Mouse (Mus musculus): ENCODE measurements at regions not wholly inside any gene's neighbourhood (a gene's known extent, or its start where the extent isn't known, plus 50 kb on each side); places are given as distances from the start of the nearest gene placed in this dataset.

DNA sequence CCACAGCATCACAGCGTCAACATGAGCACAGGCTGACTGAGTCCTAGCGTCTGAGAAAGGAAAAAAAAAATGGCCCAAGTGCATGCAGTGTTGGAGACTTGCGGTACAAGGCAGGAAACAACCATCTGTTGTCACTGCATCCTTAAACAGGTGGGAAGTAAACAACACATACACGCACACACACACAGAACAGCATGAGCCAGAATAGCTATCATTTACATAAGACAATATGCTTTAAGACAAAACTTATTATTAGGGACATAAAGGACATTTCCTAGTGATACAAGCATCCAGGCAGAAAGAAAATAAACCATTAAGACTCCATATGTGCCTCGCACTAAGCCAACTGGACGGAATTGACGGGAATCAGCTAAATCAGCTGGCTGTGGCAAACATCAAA, 203.8 kb upstream of the Trpc7 start:
- no peak overlapping the region for H3K4me3 ChIP-seq (ENCODE audit: insufficient read depth, low read depth, low read length)
- no peak overlapping the region for H3K27ac ChIP-seq (replicated peaks; ENCODE audit: insufficient read depth, low read depth, low read length)
- H3K79me2 ChIP-seq (ENCODE audit: control insufficient read depth, insufficient read depth, low read length): no peaks in the 10 kb centered on the region
- TF ChIP-seq POLR2A (IDR thresholded peaks at IDR 0.05; ENCODE audit: extremely low read depth, insufficient read depth, low read length) (no peak), CTCF (IDR thresholded peaks at IDR 0.05; ENCODE audit: low read depth, low read length) (no peak)
- no peaks in the 10 kb centered on the region for H3K4me1 ChIP-seq (ENCODE audit: control insufficient read depth, insufficient read depth, low read length)
- H3K27me3 ChIP-seq (ENCODE audit: control insufficient read depth, insufficient read depth, low read length): no peaks in the 10 kb centered on the region
- H3K9ac ChIP-seq (ENCODE audit: low read depth, low read length): no peak overlapping the region
- no peak for DNase-seq (ENCODE audit: extremely low read depth, low read depth, low spot score)
- 95% methylated on average over 7 of the region's 7 CpGs for WGBS
- H3K36me3 ChIP-seq (ENCODE audit: control insufficient read depth, insufficient read depth, low read length): no peaks in the 10 kb centered on the region

- H3K27ac ChIP-seq (replicated peaks; ENCODE audit: insufficient read depth, low read depth, low read length): no peak overlapping the region
- TF ChIP-seq POLR2A (IDR thresholded peaks at IDR 0.05; ENCODE audit: extremely low read depth, insufficient read depth, low read length): no peak
- no peak for TF ChIP-seq CTCF (IDR thresholded peaks at IDR 0.05; ENCODE audit: low read depth, low read length)
- H3K36me3 ChIP-seq (ENCODE audit: control insufficient read depth, insufficient read depth, low read length): no peaks in the 10 kb centered on the region
- no peaks in the 10 kb centered on the region for H3K79me2 ChIP-seq (ENCODE audit: control insufficient read depth, insufficient read depth, low read length)
- no peaks in the 10 kb centered on the region for H3K27me3 ChIP-seq (ENCODE audit: control insufficient read depth, insufficient read depth, low read length)
- no peak for DNase-seq (ENCODE audit: extremely low read depth, low read depth, low spot score)
- H3K4me1 ChIP-seq (ENCODE audit: control insufficient read depth, insufficient read depth, low read length): no peaks in the 10 kb centered on the region
- no peak overlapping the region for H3K9ac ChIP-seq (ENCODE audit: low read depth, low read length)
- no peak overlapping the region for H3K4me3 ChIP-seq (ENCODE audit: insufficient read depth, low read depth, low read length)
- WGBS: 87% methylated on average over 8 of the region's 8 CpGs
Measured at GRCm38 (mm10) chr13:57091886-57092285, 196.1 kb upstream of the Trpc7 start.

GRCm38 (mm10) chr13:57089381-57090075, 193.7 kb upstream of the Trpc7 start:
- WGBS: 77% methylated on average over 13 of the region's 13 CpGs
- H3K27ac ChIP-seq (replicated peaks; ENCODE audit: insufficient read depth, low read depth, low read length): no peak overlapping the region
- TF ChIP-seq CTCF (IDR thresholded peaks at IDR 0.05; ENCODE audit: low read depth, low read length) (no peak), POLR2A (IDR thresholded peaks at IDR 0.05; ENCODE audit: extremely low read depth, insufficient read depth, low read length) (no peak)
- H3K27me3 ChIP-seq (ENCODE audit: control insufficient read depth, insufficient read depth, low read length): no peaks in the 10 kb centered on the region
- no peak overlapping the region for H3K9ac ChIP-seq (ENCODE audit: low read depth, low read length)
- DNase-seq (ENCODE audit: extremely low read depth, low read depth, low spot score): no peak
- H3K36me3 ChIP-seq (ENCODE audit: control insufficient read depth, insufficient read depth, low read length): no peaks in the 10 kb centered on the region
- H3K79me2 ChIP-seq (ENCODE audit: control insufficient read depth, insufficient read depth, low read length): no peaks in the 10 kb centered on the region
- H3K4me1 ChIP-seq (ENCODE audit: control insufficient read depth, insufficient read depth, low read length): no peaks in the 10 kb centered on the region
- H3K4me3 ChIP-seq (ENCODE audit: insufficient read depth, low read depth, low read length): no peak overlapping the region

DNA sequence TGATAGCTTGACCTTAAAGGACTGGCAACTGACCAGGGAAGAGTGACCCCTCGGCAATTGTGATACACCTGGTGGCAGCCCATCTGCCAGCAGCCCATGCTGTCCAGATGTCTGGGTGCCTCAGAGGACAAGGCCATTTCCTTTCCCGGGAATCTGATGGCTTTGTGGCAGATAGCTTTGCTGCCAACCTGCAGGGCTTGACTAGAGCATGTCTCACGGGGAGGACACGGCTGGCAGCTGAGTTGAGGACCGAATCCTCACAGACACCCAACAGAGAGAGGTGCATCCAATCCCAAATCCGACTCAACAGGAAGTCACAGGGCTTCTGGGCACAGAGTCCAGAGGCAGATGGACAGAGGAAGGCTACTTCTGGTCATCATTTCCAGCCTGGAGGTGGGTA, 192.2 kb upstream of the Trpc7 start:
- no peak overlapping the region for H3K27ac ChIP-seq (replicated peaks; ENCODE audit: insufficient read depth, low read depth, low read length)
- H3K4me1 ChIP-seq (ENCODE audit: control insufficient read depth, insufficient read depth, low read length): no peaks in the 10 kb centered on the region
- no peak overlapping the region for H3K9ac ChIP-seq (ENCODE audit: low read depth, low read length)
- H3K27me3 ChIP-seq (ENCODE audit: control insufficient read depth, insufficient read depth, low read length): no peaks in the 10 kb centered on the region
- no peak for TF ChIP-seq CTCF (IDR thresholded peaks at IDR 0.05; ENCODE audit: low read depth, low read length)
- TF ChIP-seq POLR2A (IDR thresholded peaks at IDR 0.05; ENCODE audit: extremely low read depth, insufficient read depth, low read length): no peak
- H3K79me2 ChIP-seq (ENCODE audit: control insufficient read depth, insufficient read depth, low read length): no peaks in the 10 kb centered on the region
- H3K4me3 ChIP-seq (ENCODE audit: insufficient read depth, low read depth, low read length): no peak overlapping the region
- DNase-seq (ENCODE audit: extremely low read depth, low read depth, low spot score): no peak
- 82% methylated on average over 6 of the region's 6 CpGs for WGBS
- H3K36me3 ChIP-seq (ENCODE audit: control insufficient read depth, insufficient read depth, low read length): no peaks in the 10 kb centered on the region

DNA sequence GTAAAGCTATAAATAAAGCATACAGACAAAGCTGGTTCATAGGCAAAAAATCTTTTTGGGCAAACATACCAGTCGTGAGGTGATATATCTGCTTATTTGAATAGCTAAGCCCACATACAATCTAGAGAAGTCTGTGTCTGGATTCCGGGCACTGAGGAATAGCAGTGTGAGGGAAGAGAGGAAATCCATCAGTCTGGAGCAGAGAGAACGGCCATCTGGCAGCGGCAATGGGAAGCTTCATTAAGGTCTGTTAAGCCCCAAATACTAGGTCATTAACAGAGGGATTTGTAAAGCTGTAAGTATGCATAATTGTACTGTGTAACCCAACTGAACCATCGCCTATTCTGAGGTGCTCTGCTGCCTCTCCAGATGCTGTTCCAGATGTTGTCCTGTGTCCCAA, 191.6 kb upstream of the Trpc7 start:
- DNase-seq (ENCODE audit: extremely low read depth, low read depth, low spot score): no peak
- Histone ChIP-seq H3K79me2 (ENCODE audit: control insufficient read depth, insufficient read depth, low read length) (no peaks in the 10 kb centered on the region), H3K36me3 (ENCODE audit: control insufficient read depth, insufficient read depth, low read length) (no peaks in the 10 kb centered on the region), H3K27me3 (ENCODE audit: control insufficient read depth, insufficient read depth, low read length) (no peaks in the 10 kb centered on the region), H3K9ac (ENCODE audit: low read depth, low read length) (no peak overlapping the region), H3K27ac (replicated peaks; ENCODE audit: insufficient read depth, low read depth, low read length) (no peak overlapping the region), H3K4me1 (ENCODE audit: control insufficient read depth, insufficient read depth, low read length) (no peaks in the 10 kb centered on the region), H3K4me3 (ENCODE audit: insufficient read depth, low read depth, low read length) (no peak overlapping the region)
- 83% methylated on average over 5 of the region's 5 CpGs for WGBS
- no peak for TF ChIP-seq CTCF (IDR thresholded peaks at IDR 0.05; ENCODE audit: low read depth, low read length)
- no peak for TF ChIP-seq POLR2A (IDR thresholded peaks at IDR 0.05; ENCODE audit: extremely low read depth, insufficient read depth, low read length)

DNA sequence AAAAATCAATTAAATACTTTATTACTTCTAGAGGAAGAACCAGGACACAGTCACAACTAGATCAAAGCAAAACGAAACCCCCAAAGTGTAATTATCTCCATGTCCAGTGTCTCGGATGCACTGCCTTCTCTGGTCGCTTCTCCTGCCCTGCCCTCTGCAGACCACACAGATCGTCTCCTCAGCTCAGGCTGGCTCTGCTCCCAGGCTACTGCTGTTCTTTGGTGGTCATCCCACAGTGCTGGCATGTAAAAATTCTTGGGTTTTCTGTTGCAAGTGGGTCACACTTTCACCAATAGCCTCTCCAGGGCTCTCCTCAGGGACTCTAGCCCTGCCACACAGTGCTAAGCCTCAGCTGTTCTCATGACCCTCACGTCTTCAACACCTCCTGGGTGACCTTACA, 188.0 kb upstream of the Trpc7 start:
- no peak overlapping the region for H3K27ac ChIP-seq (replicated peaks; ENCODE audit: insufficient read depth, low read depth, low read length)
- no peak for DNase-seq (ENCODE audit: extremely low read depth, low read depth, low spot score)
- 69% methylated on average over 5 of the region's 5 CpGs for WGBS
- H3K4me3 ChIP-seq (ENCODE audit: insufficient read depth, low read depth, low read length): no peak overlapping the region
- H3K36me3 ChIP-seq (ENCODE audit: control insufficient read depth, insufficient read depth, low read length): no peaks in the 10 kb centered on the region
- H3K27me3 ChIP-seq (ENCODE audit: control insufficient read depth, insufficient read depth, low read length): no peaks in the 10 kb centered on the region
- H3K79me2 ChIP-seq (ENCODE audit: control insufficient read depth, insufficient read depth, low read length): no peaks in the 10 kb centered on the region
- no peak for TF ChIP-seq POLR2A (IDR thresholded peaks at IDR 0.05; ENCODE audit: extremely low read depth, insufficient read depth, low read length)
- no peak for TF ChIP-seq CTCF (IDR thresholded peaks at IDR 0.05; ENCODE audit: low read depth, low read length)
- H3K4me1 ChIP-seq (ENCODE audit: control insufficient read depth, insufficient read depth, low read length): no peaks in the 10 kb centered on the region
- no peak overlapping the region for H3K9ac ChIP-seq (ENCODE audit: low read depth, low read length)

All from liver, adult 2 months (tissue).